Mouse (Mus musculus): Measurements from ENCODE around the gene Ksr2. TPM values are rescaled to one million over a fixed set of nuclear protein-coding genes. Genes with fewer than 3 reads are reported as not detected.

The Ksr2 gene
- polyA plus RNA-seq, 1 experiment from 2014 or later = 0.34 TPM

Other genes starting within 250 kb of the Ksr2 start
- gene Pebp1, start 126.4 kb upstream of the Ksr2 start, polyA plus RNA-seq (2015; fragmentation: Nextera tagmentation; extraction: Ambion mirVana) = 726 and 749 TPM in 2 replicates
- 15.8 and 16.6 TPM in 2 replicates for gene Vsig10, start 94.9 kb upstream of the Ksr2 start, polyA plus RNA-seq (2015; fragmentation: Nextera tagmentation; extraction: Ambion mirVana)
- 68.3 and 69.8 TPM in 2 replicates for gene Wsb2, start 56.7 kb upstream of the Ksr2 start, polyA plus RNA-seq (2015; fragmentation: Nextera tagmentation; extraction: Ambion mirVana)
- gene Rfc5, start 25.0 kb upstream of the Ksr2 start, polyA plus RNA-seq (2015; fragmentation: Nextera tagmentation; extraction: Ambion mirVana) = 128 and 130 TPM in 2 replicates